Mouse (Mus musculus) spleen, adult 2 months (tissue): ENCODE results near the gene Fam155a.

Experiments
- CTCF ChIP-seq: fragments of 200-500 bp; IDR thresholded peaks from 2 replicates; pipeline ENCODE4 v1.5.1; 2011; ENCODE audit warnings: mild to moderate bottlenecking, inconsistent platforms; ENCODE audit not compliant: insufficient read depth, insufficient read length, insufficient replicate concordance; ENCODE audit errors: extremely low read depth
- POLR2A ChIP-seq: fragments of 200-500 bp; IDR thresholded peaks from 2 replicates; pipeline ENCODE4 v1.6.1; 2011; ENCODE audit warnings: low read depth, low read length, inconsistent platforms

GRCm38 (mm10) chr8:9810955-9811530 lies 40.1 kb upstream of the Fam155a start:
- TF ChIP-seq CTCF (no peak), POLR2A (no peak)
